Mouse (Mus musculus) lung, embryonic 14.5 days (tissue): Measurements from ENCODE around the gene Cpne5. TPM values are rescaled to one million over a fixed set of nuclear protein-coding genes. Genes with fewer than 3 reads are reported as not detected.

ENCODE experiments used
- ATAC-seq: fragments of 200-750 bp; cut with Nextera tagmentation; 2 replicates; pipeline ENCODE4 v1.8.0; 2017; ENCODE audit warnings: mild to moderate bottlenecking, moderate TSS enrichment, moderate library complexity; ENCODE audit not compliant: insufficient read depth
- DNase-seq: peaks from one replicate; pipeline ENCODE4 v3.0.0-alpha.2; 2015
- H3K27ac ChIP-seq: fragments of 300-500 bp; sonication (generic); 2 replicates; pipeline ENCODE4 v1.5.1; 2014; ENCODE audit warnings: low read depth, mild to moderate bottlenecking, moderate library complexity
- H3K27me3 ChIP-seq: fragments of 300-500 bp; sonication (generic); 2 replicates; pipeline ENCODE4 v1.6.1; 2014; ENCODE audit warnings: low read length, control low read depth; ENCODE audit not compliant: insufficient read depth
- H3K36me3 ChIP-seq: fragments of 300-500 bp; sonication (generic); 2 replicates; pipeline ENCODE4 v1.6.1; 2014; ENCODE audit warnings: control low read depth; ENCODE audit not compliant: insufficient read depth
- H3K4me1 ChIP-seq: fragments of 300-500 bp; sonication (generic); 2 replicates; pipeline ENCODE4 v1.6.1; 2014; ENCODE audit warnings: antibody characterized with exemption, control low read depth; ENCODE audit not compliant: insufficient read depth
- H3K4me2 ChIP-seq: fragments of 300-500 bp; sonication (generic); 2 replicates; pipeline ENCODE4 v1.6.1; 2014; ENCODE audit warnings: mild to moderate bottlenecking
- H3K4me3 ChIP-seq: fragments of 300-500 bp; sonication (generic); 2 replicates; pipeline ENCODE4 v1.5.1; 2014; ENCODE audit warnings: low read depth, low read length
- H3K9ac ChIP-seq: fragments of 300-500 bp; sonication (generic); 2 replicates; pipeline ENCODE4 v1.6.1; 2014
- H3K9me3 ChIP-seq: fragments of 300-500 bp; sonication (generic); 2 replicates; pipeline ENCODE4 v1.6.1; 2016; ENCODE audit warnings: low read depth, low read length, control low read depth
- CTCF ChIP-seq: IDR thresholded peaks from 2 replicates; pipeline ENCODE4 v1.5.1; 2016; ENCODE audit warnings: antibody characterized with exemption, low read depth
- WGBS: fragments of 180-500 bp; shearing (Covaris S2); extraction: QIAGEN DNeasy Blood & Tissue Kit; methylation state at CpG from one replicate; pipeline ENCODE4 v1.1.7; 2014; 5-methylcytosine and 5-hydroxymethylcytosine counted together
- polyA plus RNA-seq: library from polyadenylated mRNA; unstranded; fragments of >200 nt; fragmentation: Nextera tagmentation; extraction: Ambion mirVana; gene quantifications from 2 replicates; pipeline ENCODE4 v1.2.1, GENCODE M21; 2014

Gene Cpne5
- polyA plus RNA-seq, 1 experiment from 2014 or later: 6.9 TPM

DNA sequence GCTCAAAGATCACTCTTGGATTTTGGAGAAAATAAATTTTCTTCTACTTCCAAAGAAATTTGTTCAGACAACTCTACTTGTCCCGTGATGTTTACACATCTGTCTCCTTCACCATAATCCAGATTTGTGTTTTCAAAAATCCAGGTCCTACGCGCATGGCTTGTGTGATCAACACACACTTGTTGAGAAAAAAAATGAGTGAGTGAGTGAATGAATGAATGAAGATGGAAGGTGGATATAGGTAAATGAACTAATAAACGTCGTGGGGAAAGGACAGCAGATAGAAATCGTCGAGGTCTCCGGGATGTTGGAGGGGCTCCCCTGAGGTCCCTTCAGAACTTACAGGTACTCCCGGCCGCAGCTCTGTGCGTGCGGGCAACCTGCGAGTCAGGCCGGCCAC lies 25.4 kb upstream of the Cpne5 start:
- DNase-seq (peak; percentile 27), ATAC-seq (0 out of 2 replicates have a peak, but pooled peaks have one; percentile 15)
- H3K4me3 ChIP-seq: peak overlapping the region; percentile 78
- peak overlapping the region; percentile 99 for H3K27ac ChIP-seq
- no peak for TF ChIP-seq CTCF
- no peaks in the 10 kb centered on the region for H3K9me3 ChIP-seq
- H3K4me2 ChIP-seq: peak overlapping the region; percentile 71
- H3K9ac ChIP-seq: peak overlapping the region; percentile 66
- peaks cover 10% of the 10 kb centered on the region for H3K4me1 ChIP-seq
- under 1% methylated on average over 14 of the region's 14 CpGs for whole genome bisulfite sequencing
- H3K27me3 ChIP-seq: no peaks in the 10 kb centered on the region
- H3K36me3 ChIP-seq: peaks cover 34% of the 10 kb centered on the region

DNA sequence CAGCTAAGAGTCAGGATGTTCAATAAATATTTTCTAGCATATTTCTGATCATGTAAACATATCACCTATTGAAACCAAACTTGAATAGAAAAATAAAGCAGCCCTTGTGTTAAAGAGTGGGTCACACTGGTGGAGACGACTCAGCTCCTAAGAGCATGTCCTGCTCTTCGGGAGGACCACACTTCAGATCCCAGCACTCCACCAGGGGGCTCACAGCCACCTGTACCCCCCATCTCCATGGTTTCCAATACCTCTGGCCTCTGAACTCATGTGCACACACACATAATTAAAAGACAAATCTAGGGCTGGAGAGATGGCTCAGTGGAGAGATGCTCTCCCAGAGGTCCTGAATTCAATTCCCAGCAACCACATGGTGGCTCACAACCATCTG lies 24.3 kb upstream of the Cpne5 start:
- Histone ChIP-seq H3K4me1 (peaks cover 12% of the 10 kb centered on the region), H3K9ac (peak overlapping the region; percentile 66; the same call in 1 of the 2 replicates), H3K9me3 (no peaks in the 10 kb centered on the region), H3K27me3 (no peaks in the 10 kb centered on the region), H3K4me3 (peak overlapping the region; percentile 78; the same call in 1 of the 2 replicates), H3K36me3 (peaks cover 46% of the 10 kb centered on the region), H3K27ac (no peak overlapping the region), H3K4me2 (peak overlapping the region; percentile 71)
- peak; percentile 40; the same call in 1 of the 2 replicates for TF ChIP-seq CTCF
- WGBS: 32% methylated on average over 2 of the region's 2 CpGs
- ATAC-seq: no peak
- DNase-seq: no peak

DNA sequence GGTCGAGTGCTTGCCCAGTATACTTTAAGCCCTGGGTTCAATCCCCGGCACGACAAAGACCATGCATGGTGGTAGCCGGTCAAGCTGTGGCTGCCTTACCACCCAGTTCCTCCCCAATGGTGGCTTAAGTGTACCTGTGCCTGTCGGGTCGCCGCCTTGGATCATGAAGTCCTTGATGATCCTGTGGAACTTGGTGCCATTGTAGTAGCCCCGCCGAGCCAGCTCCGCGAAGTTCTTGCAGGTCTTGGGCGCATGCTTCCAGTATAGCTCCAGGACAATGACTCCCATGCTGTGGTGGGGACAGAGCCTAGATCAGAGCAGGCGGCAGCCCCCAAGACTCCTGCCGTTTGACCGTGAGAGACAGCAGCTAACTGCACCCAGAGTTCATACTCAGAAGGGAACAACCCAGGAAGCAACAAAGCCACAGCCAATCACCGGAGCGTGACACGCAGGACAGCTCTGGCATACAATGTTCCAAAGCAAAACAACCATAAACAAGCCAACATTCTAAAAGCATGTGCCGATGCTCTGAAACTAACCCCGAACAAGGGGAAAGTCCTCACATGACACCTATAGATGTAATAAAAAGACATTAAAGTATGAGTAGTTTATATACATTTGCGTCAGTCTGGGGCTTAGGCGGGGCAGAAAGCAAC lies 23.8 kb upstream of the Cpne5 start:
- no peak for ATAC-seq
- Histone ChIP-seq H3K4me1 (peaks cover 14% of the 10 kb centered on the region), H3K27ac (no peak overlapping the region), H3K36me3 (peaks cover 50% of the 10 kb centered on the region), H3K4me3 (peak overlapping the region; percentile 78; the same call in 1 of the 2 replicates), H3K9ac (no peak overlapping the region), H3K4me2 (peak overlapping the region; percentile 71), H3K27me3 (no peaks in the 10 kb centered on the region), H3K9me3 (no peaks in the 10 kb centered on the region)
- WGBS: 86% methylated on average over 22 of the region's 22 CpGs
- no peak for DNase-seq
- no peak for TF ChIP-seq CTCF

DNA sequence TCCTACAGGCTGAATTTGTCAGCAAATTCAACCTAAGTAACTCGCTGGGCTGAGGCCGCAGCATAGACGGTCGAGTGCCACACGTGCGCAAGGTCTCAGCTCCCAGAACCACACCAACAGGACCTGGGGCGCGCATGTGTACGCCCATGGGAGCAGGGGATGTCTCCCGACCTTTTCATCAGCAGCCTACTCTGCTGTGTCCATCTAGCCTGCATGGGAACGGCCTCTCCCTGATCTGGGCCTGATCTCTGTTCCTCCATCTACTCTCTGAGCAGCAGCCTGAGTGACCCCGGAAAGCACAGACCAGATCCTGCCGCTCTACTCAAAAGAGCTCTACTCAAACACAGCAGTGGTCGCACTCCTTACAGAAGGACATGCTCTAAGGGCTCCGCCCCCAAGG lies 22.5 kb upstream of the Cpne5 start:
- H3K27ac ChIP-seq: no peak overlapping the region
- TF ChIP-seq CTCF: no peak
- peaks cover 62% of the 10 kb centered on the region for H3K36me3 ChIP-seq
- H3K9me3 ChIP-seq: no peaks in the 10 kb centered on the region
- peaks cover 14% of the 10 kb centered on the region for H3K4me1 ChIP-seq
- no peaks in the 10 kb centered on the region for H3K27me3 ChIP-seq
- H3K4me3 ChIP-seq: no peak overlapping the region
- ATAC-seq (no peak), DNase-seq (no peak)
- no peak overlapping the region for H3K9ac ChIP-seq
- WGBS: 87% methylated on average over 15 of the region's 15 CpGs
- no peak overlapping the region for H3K4me2 ChIP-seq

DNA sequence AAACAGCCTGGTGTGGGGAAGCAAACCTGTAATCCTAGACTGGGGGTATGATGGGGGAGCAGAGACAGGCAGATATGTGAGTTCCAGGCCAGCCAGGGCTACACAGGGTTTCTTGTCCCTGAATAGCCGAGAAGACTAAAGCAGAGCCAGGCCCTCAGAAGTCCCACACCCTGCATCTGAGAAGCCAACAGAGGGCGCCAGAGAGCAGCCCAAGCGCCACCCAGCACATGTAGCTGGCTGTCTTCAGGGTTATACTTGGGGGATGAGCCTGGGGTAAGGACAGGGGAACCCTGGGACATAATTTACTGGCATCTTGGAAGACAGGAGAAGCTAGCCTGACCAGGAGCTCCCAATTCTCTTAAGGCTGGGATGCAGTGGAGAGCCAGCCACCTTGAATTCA lies 21.5 kb upstream of the Cpne5 start:
- Histone ChIP-seq H3K4me1 (peaks cover 12% of the 10 kb centered on the region), H3K36me3 (peaks cover 69% of the 10 kb centered on the region), H3K4me3 (no peak overlapping the region), H3K4me2 (no peak overlapping the region), H3K27ac (no peak overlapping the region), H3K9me3 (no peaks in the 10 kb centered on the region), H3K27me3 (no peaks in the 10 kb centered on the region), H3K9ac (no peak overlapping the region)
- peak; percentile 94 for TF ChIP-seq CTCF
- peak; percentile 89 for DNase-seq
- WGBS: 7% methylated on average over 3 of the region's 3 CpGs
- ATAC-seq: peak; percentile 40; the same call in 1 of the 2 replicates

DNA sequence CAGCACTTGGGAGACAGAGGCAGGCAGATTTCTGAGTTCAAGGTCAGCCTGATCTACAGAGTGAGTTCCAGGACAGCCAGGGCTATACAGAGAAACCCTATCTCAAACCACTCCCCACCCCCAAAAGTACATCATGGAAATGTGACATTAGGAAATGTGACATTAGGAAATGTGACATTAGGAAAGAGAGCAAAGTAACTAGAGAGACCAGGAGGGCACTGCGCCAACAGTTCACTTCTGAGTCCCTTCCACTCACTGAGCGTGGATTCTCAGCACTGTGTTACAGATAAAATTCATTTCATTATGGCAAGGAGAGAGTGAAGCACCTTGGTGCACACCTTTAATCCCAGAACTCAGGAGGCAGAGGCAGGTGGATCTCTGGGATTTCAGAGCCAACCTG lies 21.0 kb upstream of the Cpne5 start:
- H3K27ac ChIP-seq: peak overlapping the region; percentile 70; the same call in 1 of the 2 replicates

DNA sequence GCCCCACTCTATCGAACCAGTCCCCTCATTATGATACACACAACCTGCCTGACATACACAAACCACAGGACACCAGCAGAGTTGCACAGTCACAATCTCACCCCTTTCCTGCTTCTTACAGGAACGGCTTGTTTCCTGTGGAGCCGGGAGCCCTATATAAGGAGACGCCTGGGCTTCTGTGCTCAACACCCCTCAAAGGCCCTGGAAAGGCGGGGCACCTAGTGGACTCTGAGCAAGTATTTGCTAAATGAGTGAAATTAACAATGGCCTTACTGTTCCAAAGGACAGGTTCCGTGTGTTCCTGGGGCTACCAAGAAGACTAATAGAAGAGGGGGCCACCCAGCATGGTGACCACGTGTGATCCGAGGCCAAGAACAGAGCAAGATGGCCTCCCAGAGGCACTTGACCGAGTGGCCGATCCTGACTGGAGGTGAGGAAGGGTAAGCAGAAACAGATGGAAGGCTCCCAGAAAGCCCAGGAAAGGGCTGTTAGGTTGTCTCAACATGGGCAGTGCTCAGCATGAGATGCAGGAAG lies 20.1 kb upstream of the Cpne5 start:
- Histone ChIP-seq H3K4me1 (peaks cover 8% of the 10 kb centered on the region), H3K9me3 (no peaks in the 10 kb centered on the region), H3K27ac (peak overlapping the region; percentile 70), H3K4me3 (no peak overlapping the region), H3K9ac (no peak overlapping the region; the same call in 1 of the 2 replicates), H3K36me3 (peaks cover 78% of the 10 kb centered on the region), H3K27me3 (no peaks in the 10 kb centered on the region), H3K4me2 (no peak overlapping the region)
- ATAC-seq (no peak), DNase-seq (peak; percentile 37)
- no peak for TF ChIP-seq CTCF
- WGBS: 61% methylated on average over 10 of the region's 10 CpGs

More for the DNA sequence above, 21.0 kb upstream of the Cpne5 start:
- ATAC-seq: no peak
- H3K9me3 ChIP-seq: no peaks in the 10 kb centered on the region
- peaks cover 75% of the 10 kb centered on the region for H3K36me3 ChIP-seq
- peaks cover 8% of the 10 kb centered on the region for H3K4me1 ChIP-seq
- no peak overlapping the region for H3K4me3 ChIP-seq
- TF ChIP-seq CTCF: no peak
- H3K27me3 ChIP-seq: no peaks in the 10 kb centered on the region
- no peak overlapping the region for H3K9ac ChIP-seq
- no peak for DNase-seq
- H3K4me2 ChIP-seq: no peak overlapping the region
- 91% methylated on average over 2 of the region's 2 CpGs for WGBS
